Mouse (Mus musculus) activated CD4-positive, CD25-positive, alpha-beta regulatory T cell, adult 4 months (primary cell): Measurements from ENCODE around the gene D030056L22Rik. TPM values are rescaled to one million over a fixed set of nuclear protein-coding genes. Genes with fewer than 3 reads are reported as not detected.

Source experiments
- ATAC-seq: one replicate; pipeline ENCODE4 v1.8.0; 2017
- polyA plus RNA-seq, 2 experiments: library from polyadenylated mRNA; unstranded; fragments of 100-300 nt; shearing (Covaris generic); gene quantifications; one replicate each; pipeline ENCODE4 v1.2.1; 2017

D030056L22Rik gene
- polyA plus RNA-seq, 2 experiments from 2014 or later, result 2.5 to 4.0 TPM

- no peak for ATAC-seq
Observed at GRCm38 (mm10) chr19:18735901-18736300, 22.9 kb downstream of the D030056L22Rik start.

- ATAC-seq, result no peak
Observed at GRCm38 (mm10) chr19:18739146-18739545, 26.2 kb downstream of the D030056L22Rik start.

- ATAC-seq, result no peak
Observed at GRCm38 (mm10) chr19:18743946-18744345, 31.0 kb downstream of the D030056L22Rik start.

- peak; percentile 88 for ATAC-seq
Observed at GRCm38 (mm10) chr19:18746576-18747340, 33.8 kb downstream of the D030056L22Rik start.

GRCm38 (mm10) chr19:18747379-18747778 is 34.4 kb downstream of the D030056L22Rik start:
- peak; percentile 40 for ATAC-seq

- no peak for ATAC-seq
Observed at GRCm38 (mm10) chr19:18749598-18750339, 36.8 kb downstream of the D030056L22Rik start, which contains the start of gene Trpm6. Gene Trpm6 (plus strand): TSS chr19:18749983.

- ATAC-seq, result no peak
Observed at GRCm38 (mm10) chr19:18757191-18757590, 44.2 kb downstream of the D030056L22Rik start.

- no peak for ATAC-seq
Observed at GRCm38 (mm10) chr19:18757706-18758105, 44.7 kb downstream of the D030056L22Rik start.

GRCm38 (mm10) chr19:18758269-18758668 is 45.3 kb downstream of the D030056L22Rik start:
- no peak for ATAC-seq

GRCm38 (mm10) chr19:18758916-18759315 is 45.9 kb downstream of the D030056L22Rik start:
- ATAC-seq, result no peak

GRCm38 (mm10) chr19:18766399-18766798 is 53.4 kb downstream of the D030056L22Rik start:
- no peak for ATAC-seq

Other genes starting within 250 kb of the D030056L22Rik start
- 100 to 1,000 TPM; 142 to 143 TPM for gene Ostf1, start 81.4 kb upstream of the D030056L22Rik start, polyA plus RNA-seq
- gene Nmrk1, start 81.2 kb upstream of the D030056L22Rik start, polyA plus RNA-seq, result 1 to 10 TPM; 6.0 to 7.3 TPM
- 1 to 10 TPM; 2.7 to 4.3 TPM for gene Carnmt1, start 42.4 kb upstream of the D030056L22Rik start, polyA plus RNA-seq
- gene Trpm6, start 36.8 kb downstream of the D030056L22Rik start, polyA plus RNA-seq, result under 1 TPM; 0.40 to 0.76 TPM